Mouse (Mus musculus) midbrain, embryonic 12.5 days (tissue): ENCODE results near the gene Lrrc28. TPM values are rescaled to one million over a fixed set of nuclear protein-coding genes. Genes with fewer than 3 reads are reported as not detected.
A peak's percentile ranks its signal among the peaks of the same experiment; 100 is the strongest.

Experiments used
- ATAC-seq: fragments of 200-750 bp; cut with Nextera tagmentation; 2 replicates; pipeline ENCODE4 v1.8.0; 2017; ENCODE audit warnings: low read depth, moderate TSS enrichment, moderate library complexity; ENCODE audit not compliant: low FRiP score
- H3K27ac ChIP-seq: fragments of 300-500 bp; sonication (generic); replicated peaks from 2 replicates; pipeline ENCODE4 v1.5.1; 2016; ENCODE audit warnings: mild to moderate bottlenecking
- H3K27me3 ChIP-seq: fragments of 300-500 bp; sonication (generic); 2 replicates; pipeline ENCODE4 v1.6.1; 2016; ENCODE audit warnings: mild to moderate bottlenecking
- H3K36me3 ChIP-seq: fragments of 300-500 bp; sonication (generic); 2 replicates; pipeline ENCODE4 v1.6.1; 2016
- H3K4me1 ChIP-seq: fragments of 300-500 bp; sonication (generic); 2 replicates; pipeline ENCODE4 v1.6.1; 2016
- H3K4me2 ChIP-seq: fragments of 300-500 bp; sonication (generic); replicated peaks from 2 replicates; pipeline ENCODE4 v1.6.1; 2016; ENCODE audit warnings: mild to moderate bottlenecking, moderate library complexity
- H3K4me3 ChIP-seq: fragments of 300-500 bp; sonication (generic); 2 replicates; pipeline ENCODE4 v1.5.1; 2016; ENCODE audit warnings: mild to moderate bottlenecking
- H3K9ac ChIP-seq: fragments of 300-500 bp; sonication (generic); replicated peaks from 2 replicates; pipeline ENCODE4 v1.6.1; 2016; ENCODE audit warnings: mild to moderate bottlenecking, moderate library complexity
- H3K9me3 ChIP-seq: fragments of 300-500 bp; sonication (generic); 2 replicates; pipeline ENCODE4 v1.6.1; 2016; ENCODE audit warnings: mild to moderate bottlenecking
- WGBS: fragments of 180-500 bp; shearing (Covaris S2); methylation state at CpG from one replicate; pipeline ENCODE4 v1.1.7; 2016; 5-methylcytosine and 5-hydroxymethylcytosine counted together
- polyA plus RNA-seq: library from polyadenylated mRNA; unstranded; fragments of >200 nt; fragmentation: Nextera tagmentation; extraction: Ambion mirVana; gene quantifications from 2 replicates; pipeline ENCODE4 v1.2.1, GENCODE M21; 2016

Lrrc28 gene
- polyA plus RNA-seq, 1 experiment from 2014 or later: 29.8 TPM

DNA sequence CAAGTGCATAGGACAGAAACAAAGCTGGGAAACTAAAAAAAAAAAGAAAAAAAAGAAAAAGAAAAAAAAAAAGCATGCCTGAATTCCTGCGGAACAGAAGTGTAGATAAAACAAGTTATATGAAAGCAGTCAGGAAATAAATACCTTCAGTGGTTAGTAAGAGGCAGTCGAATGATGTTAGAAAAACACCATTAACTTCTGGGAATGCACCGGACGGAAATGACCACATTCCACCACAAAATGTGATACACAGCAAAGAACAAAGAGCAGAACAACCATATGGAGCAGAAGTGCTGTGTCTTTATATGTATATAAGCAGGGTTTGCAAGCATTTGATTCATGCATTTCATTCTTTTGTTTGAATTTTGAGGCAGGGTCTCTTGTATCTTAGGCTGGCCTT is 28.2 kb downstream of the Lrrc28 start:
- H3K4me1 ChIP-seq: peaks cover 14% of the 10 kb centered on the region
- H3K36me3 ChIP-seq: no peaks in the 10 kb centered on the region
- no peak overlapping the region for H3K4me3 ChIP-seq
- H3K27me3 ChIP-seq: no peaks in the 10 kb centered on the region
- H3K27ac ChIP-seq: no peak overlapping the region
- WGBS: 91% methylated on average over 4 of the region's 4 CpGs
- ATAC-seq: no peak
- H3K4me2 ChIP-seq: no peak overlapping the region
- no peaks in the 10 kb centered on the region for H3K9me3 ChIP-seq
- H3K9ac ChIP-seq: no peak overlapping the region

DNA sequence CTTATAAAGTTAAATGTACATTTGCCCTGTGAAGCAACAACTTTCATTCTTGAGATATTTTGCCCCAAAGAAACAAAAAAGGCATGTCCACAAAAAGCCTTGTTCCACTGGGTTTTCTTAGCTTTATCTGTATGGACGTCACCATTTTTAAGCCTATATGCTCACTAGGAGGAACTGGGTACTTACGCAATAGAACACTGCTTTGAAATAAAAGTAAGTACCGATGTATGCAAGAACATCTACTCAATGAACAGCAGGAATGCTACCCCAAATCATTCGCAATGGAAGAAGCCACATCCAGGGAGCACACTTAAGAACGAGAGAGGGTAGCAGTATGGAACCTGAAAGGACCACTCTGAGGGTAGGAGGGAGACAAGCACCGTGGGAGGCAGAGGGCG is 30.6 kb downstream of the Lrrc28 start:
- 87% methylated on average over 7 of the region's 7 CpGs for WGBS

DNA sequence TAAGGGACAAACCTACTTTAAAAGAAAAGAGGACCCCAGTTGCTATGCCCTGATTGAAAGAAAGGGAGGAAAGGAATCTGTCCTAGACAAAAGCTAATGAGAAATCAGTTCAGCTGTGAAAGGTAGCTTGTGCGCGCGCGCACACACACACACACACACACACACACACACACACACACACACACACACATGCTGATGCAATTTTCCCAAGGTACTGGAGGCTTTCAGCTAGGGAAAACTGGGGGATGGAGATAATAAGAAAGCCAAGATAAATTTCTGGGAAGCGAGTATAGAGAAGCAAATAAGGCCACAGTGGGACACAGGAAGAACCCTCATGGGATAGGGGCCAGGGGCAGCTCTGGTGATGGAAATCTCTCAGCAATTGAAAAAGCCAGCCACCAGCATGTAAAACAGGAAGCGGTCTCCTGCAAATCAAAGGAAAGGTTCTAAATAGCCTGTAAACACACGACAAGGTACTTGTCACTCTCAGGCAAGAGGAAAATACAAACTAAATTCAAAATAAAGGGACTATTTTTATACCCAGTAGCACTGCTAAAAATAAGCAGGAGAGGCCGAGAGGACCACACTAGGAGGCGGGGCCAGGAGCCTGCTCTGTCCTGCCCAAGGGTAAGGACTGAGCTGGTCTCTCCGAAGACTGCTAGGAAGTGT is 31.1 kb downstream of the Lrrc28 start:
- no peak for ATAC-seq
- H3K27ac ChIP-seq: 0 out of 2 replicates have a peak overlapping the region, but pooled peaks have one; percentile 7

More for the DNA sequence above, 30.6 kb downstream of the Lrrc28 start:
- H3K27ac ChIP-seq: 0 out of 2 replicates have a peak overlapping the region, but pooled peaks have one; percentile 7
- H3K9me3 ChIP-seq: no peaks in the 10 kb centered on the region
- no peak overlapping the region for H3K4me2 ChIP-seq
- no peak overlapping the region for H3K9ac ChIP-seq
- no peaks in the 10 kb centered on the region for H3K27me3 ChIP-seq
- ATAC-seq: no peak
- no peak overlapping the region for H3K4me3 ChIP-seq
- H3K4me1 ChIP-seq: peaks cover 14% of the 10 kb centered on the region
- no peaks in the 10 kb centered on the region for H3K36me3 ChIP-seq

DNA sequence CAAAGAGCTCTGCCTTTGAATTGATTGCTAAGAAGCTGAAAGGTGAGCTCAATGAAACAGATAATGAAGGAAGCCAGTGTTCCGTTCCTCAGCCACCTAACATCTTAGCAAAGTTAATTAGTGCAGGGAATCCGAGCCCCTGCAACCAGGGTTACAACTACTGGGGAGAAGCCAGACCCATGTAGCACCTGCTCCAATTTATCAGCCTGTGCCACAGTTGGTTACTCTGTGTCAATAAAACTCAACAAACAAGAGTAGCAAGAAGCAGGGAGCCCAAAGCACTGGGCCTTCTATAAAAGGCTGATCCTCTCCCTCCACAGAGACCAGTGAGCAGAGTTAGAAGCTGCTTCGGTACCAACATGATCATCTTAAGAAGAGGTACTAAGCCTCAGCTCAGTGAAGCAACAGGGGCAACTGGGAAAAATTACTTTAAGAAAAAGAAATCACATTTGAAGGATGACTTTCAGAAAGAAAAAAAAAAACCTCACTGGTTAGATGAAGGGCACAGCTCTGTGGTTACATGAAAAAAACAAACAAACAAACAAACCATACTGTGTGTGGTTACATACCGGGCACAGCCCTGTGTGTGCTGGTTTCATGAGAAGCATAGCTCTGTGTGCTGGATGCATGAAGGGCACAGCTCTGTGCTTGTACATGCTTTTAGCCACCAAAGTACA is 36.6 kb downstream of the Lrrc28 start:
- ATAC-seq: no peak

More for the DNA sequence above, 31.1 kb downstream of the Lrrc28 start:
- H3K4me2 ChIP-seq: no peak overlapping the region
- H3K36me3 ChIP-seq: no peaks in the 10 kb centered on the region
- H3K9me3 ChIP-seq: no peaks in the 10 kb centered on the region
- H3K4me3 ChIP-seq: no peak overlapping the region
- WGBS: 54% methylated on average over 10 of the region's 10 CpGs
- no peak overlapping the region for H3K9ac ChIP-seq
- peaks cover 14% of the 10 kb centered on the region for H3K4me1 ChIP-seq
- no peaks in the 10 kb centered on the region for H3K27me3 ChIP-seq

DNA sequence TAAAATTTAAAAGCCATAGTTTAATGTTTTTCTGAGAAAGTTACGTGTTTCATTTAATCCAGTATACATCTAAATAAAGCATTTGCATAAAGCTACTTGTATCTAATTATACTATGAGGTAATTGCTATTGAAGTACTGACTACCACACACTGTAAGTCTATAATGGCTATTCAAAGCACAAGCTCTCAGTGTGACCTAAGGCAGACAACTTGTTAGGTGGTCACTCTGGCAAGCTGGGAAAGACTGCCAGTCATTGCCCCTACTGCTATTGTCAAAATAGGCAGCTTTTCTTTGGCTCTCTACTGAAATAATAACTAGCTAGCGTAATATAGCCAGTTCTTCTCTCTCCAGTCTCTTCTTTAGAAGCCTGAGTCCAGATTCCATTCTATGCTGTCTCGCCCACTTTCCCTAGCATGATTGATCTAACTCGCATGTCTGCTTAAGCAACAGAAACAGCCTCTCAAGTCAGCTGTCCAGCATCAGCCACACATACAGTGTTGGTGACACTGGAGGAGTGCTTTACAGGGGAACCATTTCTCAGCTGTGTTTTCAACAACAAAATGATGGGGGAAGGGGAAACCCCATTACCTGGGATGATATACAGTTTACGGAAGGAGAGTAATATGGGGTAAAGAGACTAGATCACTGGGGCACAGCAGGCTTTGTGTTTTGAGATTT is 37.3 kb downstream of the Lrrc28 start:
- Histone ChIP-seq H3K27ac (no peak overlapping the region), H3K4me2 (no peak overlapping the region)
- no peak for ATAC-seq

More for the DNA sequence above, 36.6 kb downstream of the Lrrc28 start:
- H3K27me3 ChIP-seq: no peaks in the 10 kb centered on the region
- no peaks in the 10 kb centered on the region for H3K9me3 ChIP-seq
- WGBS: 28% methylated on average over 4 of the region's 4 CpGs
- H3K4me1 ChIP-seq: peaks cover 16% of the 10 kb centered on the region
- H3K27ac ChIP-seq: no peak overlapping the region
- no peak overlapping the region for H3K4me3 ChIP-seq
- no peak overlapping the region for H3K4me2 ChIP-seq
- H3K9ac ChIP-seq: no peak overlapping the region
- no peaks in the 10 kb centered on the region for H3K36me3 ChIP-seq

DNA sequence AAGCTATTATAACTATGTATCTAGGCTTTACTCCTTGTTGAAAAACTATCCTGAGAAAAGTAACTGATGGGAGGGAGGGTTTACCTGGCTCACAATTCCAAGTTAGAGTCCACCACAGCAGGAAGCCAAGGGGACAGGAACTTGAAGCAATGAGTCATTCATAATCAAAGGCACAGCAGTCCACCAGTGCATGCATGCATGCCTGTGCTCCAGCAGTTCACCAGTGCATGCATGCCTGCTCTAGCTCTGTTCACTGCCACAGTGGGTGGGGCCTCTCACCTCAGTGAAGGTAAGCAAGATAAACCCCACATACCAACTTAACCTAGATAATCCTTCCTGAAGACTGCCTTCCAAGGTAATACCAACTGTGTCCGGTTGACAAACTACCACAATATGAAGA is 38.8 kb downstream of the Lrrc28 start:
- no peak overlapping the region for H3K4me3 ChIP-seq
- ATAC-seq: no peak

More for the DNA sequence above, 37.3 kb downstream of the Lrrc28 start:
- no peaks in the 10 kb centered on the region for H3K36me3 ChIP-seq
- no peaks in the 10 kb centered on the region for H3K27me3 ChIP-seq
- no peaks in the 10 kb centered on the region for H3K9me3 ChIP-seq
- WGBS: 57% methylated on average over 5 of the region's 5 CpGs
- peaks cover 12% of the 10 kb centered on the region for H3K4me1 ChIP-seq
- no peak overlapping the region for H3K4me3 ChIP-seq
- H3K9ac ChIP-seq: no peak overlapping the region

DNA sequence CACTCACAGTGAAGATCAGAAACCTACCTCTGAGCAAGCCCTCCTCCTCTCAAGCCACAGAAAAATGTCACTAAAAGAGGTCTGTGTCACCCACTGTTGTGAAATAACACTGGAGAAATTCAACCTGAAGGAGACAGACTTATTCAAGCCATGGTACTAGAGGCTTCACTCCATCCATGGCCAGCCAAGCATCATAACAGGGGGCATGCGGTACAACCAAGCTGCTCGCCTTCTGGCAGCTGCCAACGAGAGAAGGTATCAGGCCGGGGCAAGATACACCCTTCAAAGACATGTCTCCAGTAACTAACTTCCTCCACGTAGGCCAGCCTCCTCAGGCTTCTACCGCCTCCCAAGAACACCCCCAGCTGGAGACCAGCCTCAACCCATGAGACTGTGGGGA is 40.0 kb downstream of the Lrrc28 start:
- Histone ChIP-seq H3K4me2 (no peak overlapping the region), H3K4me3 (no peak overlapping the region), H3K9me3 (no peaks in the 10 kb centered on the region), H3K36me3 (no peaks in the 10 kb centered on the region), H3K4me1 (peaks cover 12% of the 10 kb centered on the region), H3K27me3 (no peaks in the 10 kb centered on the region), H3K27ac (no peak overlapping the region), H3K9ac (no peak overlapping the region)
- 82% methylated on average over 6 of the region's 6 CpGs for WGBS
- no peak for ATAC-seq

More for the DNA sequence above, 38.8 kb downstream of the Lrrc28 start:
- no peaks in the 10 kb centered on the region for H3K9me3 ChIP-seq
- no peak overlapping the region for H3K4me2 ChIP-seq
- H3K9ac ChIP-seq: no peak overlapping the region
- no peaks in the 10 kb centered on the region for H3K36me3 ChIP-seq
- peaks cover 12% of the 10 kb centered on the region for H3K4me1 ChIP-seq
- H3K27ac ChIP-seq: no peak overlapping the region
- no peaks in the 10 kb centered on the region for H3K27me3 ChIP-seq
- 88% methylated on average over 1 of the region's 1 CpGs for WGBS

DNA sequence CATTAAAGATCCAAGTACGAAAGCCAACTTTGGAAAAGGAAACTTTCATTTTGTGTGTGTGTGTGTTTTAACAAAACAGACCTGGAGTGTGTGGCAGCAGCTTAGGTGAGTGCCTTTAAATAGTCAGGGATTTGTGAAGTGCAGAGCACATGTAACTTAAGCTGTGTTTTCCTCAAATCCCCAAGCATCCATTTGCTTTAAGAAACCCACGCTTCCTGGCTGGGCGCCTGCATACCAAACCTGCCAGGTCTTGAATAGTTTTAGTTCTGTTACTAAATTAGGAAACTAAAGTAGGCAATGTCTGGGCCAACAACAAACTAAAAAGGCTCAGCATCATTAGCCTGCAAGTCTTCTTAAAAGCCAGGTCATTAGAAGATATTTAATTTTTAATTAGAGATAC is 47.0 kb downstream of the Lrrc28 start:
- Histone ChIP-seq H3K27ac (no peak overlapping the region), H3K36me3 (no peaks in the 10 kb centered on the region), H3K27me3 (no peaks in the 10 kb centered on the region), H3K4me1 (peaks cover 3% of the 10 kb centered on the region; the same call in 1 of the 2 replicates), H3K9me3 (no peaks in the 10 kb centered on the region), H3K4me3 (no peak overlapping the region), H3K4me2 (no peak overlapping the region), H3K9ac (no peak overlapping the region)
- no peak for ATAC-seq
- WGBS: 82% methylated on average over 3 of the region's 3 CpGs

DNA sequence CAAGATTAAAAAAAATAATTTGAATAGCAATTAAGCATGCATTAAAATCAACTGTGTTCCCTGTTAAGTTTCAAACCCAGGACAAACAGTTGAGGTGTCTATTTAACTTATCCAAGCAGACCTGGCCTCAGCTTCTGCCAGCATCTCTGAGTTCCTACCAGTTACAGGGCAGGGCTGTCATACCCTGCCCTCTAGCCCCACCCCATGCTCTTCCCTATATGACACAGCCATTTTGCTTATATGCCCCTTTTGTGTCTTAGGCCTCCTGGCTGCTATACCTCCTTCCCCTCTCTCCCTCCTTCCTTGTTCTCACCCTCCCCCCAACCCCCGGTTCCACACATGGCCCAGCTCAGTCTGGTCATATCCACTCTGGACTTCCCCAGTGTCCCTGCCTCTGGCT is 48.1 kb downstream of the Lrrc28 start:
- no peak for ATAC-seq
- H3K4me1 ChIP-seq: peaks cover 3% of the 10 kb centered on the region; the same call in 1 of the 2 replicates
- no peaks in the 10 kb centered on the region for H3K36me3 ChIP-seq
- WGBS: 78% methylated on average over 1 of the region's 1 CpGs
- H3K27ac ChIP-seq: no peak overlapping the region
- H3K4me3 ChIP-seq: no peak overlapping the region
- H3K9ac ChIP-seq: no peak overlapping the region
- no peak overlapping the region for H3K4me2 ChIP-seq
- no peaks in the 10 kb centered on the region for H3K27me3 ChIP-seq
- no peaks in the 10 kb centered on the region for H3K9me3 ChIP-seq

DNA sequence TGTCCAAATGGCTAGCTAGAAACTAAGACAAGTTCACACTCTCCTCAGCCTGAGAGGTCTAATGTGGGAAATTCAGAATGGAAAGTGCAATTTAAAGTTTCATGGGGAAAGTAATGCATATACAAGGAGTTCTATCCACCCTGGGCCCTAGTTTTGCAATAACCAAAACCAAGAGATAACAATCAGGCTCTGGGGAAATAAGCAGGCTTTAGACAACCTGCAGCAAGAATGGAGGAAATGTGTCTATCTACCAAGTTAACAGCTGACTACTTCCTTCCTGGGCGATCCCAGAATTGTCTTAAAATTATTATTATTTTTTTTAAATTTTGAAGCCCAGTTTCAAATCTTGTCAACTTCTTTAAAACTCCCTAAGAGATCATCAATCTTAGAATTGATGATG is 48.7 kb downstream of the Lrrc28 start:
- Histone ChIP-seq H3K9me3 (no peaks in the 10 kb centered on the region), H3K4me2 (no peak overlapping the region), H3K9ac (no peak overlapping the region), H3K36me3 (no peaks in the 10 kb centered on the region), H3K4me1 (peaks cover 3% of the 10 kb centered on the region; the same call in 1 of the 2 replicates), H3K27me3 (no peaks in the 10 kb centered on the region), H3K4me3 (no peak overlapping the region), H3K27ac (no peak overlapping the region)
- no peak for ATAC-seq
- 89% methylated on average over 1 of the region's 1 CpGs for WGBS

DNA sequence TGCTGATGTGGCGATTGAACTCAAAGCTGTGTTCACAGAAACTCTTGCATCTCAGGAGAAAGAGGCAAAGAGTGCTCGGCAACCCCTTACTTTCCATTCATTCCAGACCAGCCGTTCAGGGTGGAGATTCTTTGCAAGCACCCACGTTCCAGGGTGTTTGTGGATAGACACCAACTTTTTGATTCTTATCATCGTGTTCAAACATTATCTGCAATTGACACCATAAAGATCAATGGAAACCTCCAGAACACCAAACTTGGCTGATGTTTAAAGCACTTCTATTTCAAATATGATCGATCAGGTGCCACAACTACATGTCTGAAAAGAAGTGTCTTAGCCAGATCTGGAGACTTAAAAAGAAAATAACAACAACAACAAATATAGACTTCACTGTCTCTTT is 51.2 kb downstream of the Lrrc28 start:
- no peak overlapping the region for H3K4me2 ChIP-seq
- no peaks in the 10 kb centered on the region for H3K27me3 ChIP-seq
- H3K36me3 ChIP-seq: no peaks in the 10 kb centered on the region
- ATAC-seq: no peak
- 90% methylated on average over 6 of the region's 6 CpGs for WGBS
- H3K4me1 ChIP-seq: peaks cover 4% of the 10 kb centered on the region
- no peak overlapping the region for H3K9ac ChIP-seq
- no peaks in the 10 kb centered on the region for H3K9me3 ChIP-seq
- no peak overlapping the region for H3K27ac ChIP-seq
- H3K4me3 ChIP-seq: no peak overlapping the region

DNA sequence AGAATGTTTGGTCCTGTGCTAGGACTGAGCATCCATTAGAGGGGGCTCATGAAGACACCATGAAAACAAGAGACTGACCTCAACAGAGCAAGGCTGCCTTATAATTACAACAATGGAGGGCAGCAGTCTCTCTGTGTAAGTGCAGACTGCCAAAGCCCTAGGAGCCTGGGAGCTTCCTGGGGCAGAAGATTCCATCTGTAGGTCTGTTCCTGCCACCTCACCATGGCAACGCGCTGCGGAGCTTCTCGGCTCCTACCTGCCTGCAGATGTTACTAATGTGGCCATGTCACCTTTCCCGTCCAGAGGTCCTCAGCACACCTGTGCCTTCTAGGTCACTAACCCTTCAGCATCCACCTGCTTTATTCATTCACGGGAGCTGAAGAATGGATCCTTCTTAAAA is 52.4 kb downstream of the Lrrc28 start:
- H3K27ac ChIP-seq: no peak overlapping the region
- H3K27me3 ChIP-seq: no peaks in the 10 kb centered on the region
- H3K4me3 ChIP-seq: no peak overlapping the region
- H3K36me3 ChIP-seq: no peaks in the 10 kb centered on the region
- H3K4me1 ChIP-seq: peaks cover 8% of the 10 kb centered on the region
- no peak for ATAC-seq
- H3K9me3 ChIP-seq: no peaks in the 10 kb centered on the region
- no peak overlapping the region for H3K4me2 ChIP-seq
- 93% methylated on average over 6 of the region's 6 CpGs for WGBS
- H3K9ac ChIP-seq: no peak overlapping the region
